Mouse (Mus musculus): ENCODE data around the gene Arfgef2.
A peak's percentile ranks its signal among the peaks of the same experiment; 100 is the strongest.

Gene Arfgef2

GRCm38 (mm10) chr2:166805250-166806172 is at the start of gene Arfgef2:
TSS of gene Arfgef2 (plus strand) at chr2:166805588.
- DNase-seq (ENCODE audit: low spot score in 2 of 2): peak; percentile 86 to 88

DNA sequence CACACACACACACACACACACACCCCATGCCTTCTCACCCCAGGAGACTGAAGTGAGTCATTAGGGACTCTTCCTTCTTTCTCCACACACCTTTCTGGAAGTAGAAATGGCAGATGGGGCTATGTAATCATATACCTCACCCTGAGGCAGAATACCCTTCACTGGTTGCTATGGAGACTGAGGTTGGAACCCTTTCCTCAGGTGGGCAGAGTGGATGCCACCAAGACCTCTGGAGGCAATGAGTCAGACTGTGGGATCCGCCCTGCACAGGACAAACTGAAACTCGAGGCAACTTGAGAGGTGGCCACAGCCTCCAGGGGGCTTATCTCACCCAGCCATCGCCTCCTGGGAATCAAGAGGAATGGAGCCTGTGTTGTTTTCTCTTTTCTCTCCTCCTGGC is 47.4 kb upstream of the Arfgef2 start:
- no peak for DNase-seq (ENCODE audit: low spot score in 2 of 2)

- no peak for DNase-seq (ENCODE audit: low spot score in 2 of 2)
Observed at GRCm38 (mm10) chr2:166764051-166764450, 41.3 kb upstream of the Arfgef2 start.

GRCm38 (mm10) chr2:166767591-166767990 is 37.8 kb upstream of the Arfgef2 start:
- DNase-seq (ENCODE audit: low spot score in 2 of 2): no peak

GRCm38 (mm10) chr2:166771396-166771795 is 34.0 kb upstream of the Arfgef2 start:
- peak; percentile 60 to 64 for DNase-seq (ENCODE audit: low spot score in 2 of 2)

DNA sequence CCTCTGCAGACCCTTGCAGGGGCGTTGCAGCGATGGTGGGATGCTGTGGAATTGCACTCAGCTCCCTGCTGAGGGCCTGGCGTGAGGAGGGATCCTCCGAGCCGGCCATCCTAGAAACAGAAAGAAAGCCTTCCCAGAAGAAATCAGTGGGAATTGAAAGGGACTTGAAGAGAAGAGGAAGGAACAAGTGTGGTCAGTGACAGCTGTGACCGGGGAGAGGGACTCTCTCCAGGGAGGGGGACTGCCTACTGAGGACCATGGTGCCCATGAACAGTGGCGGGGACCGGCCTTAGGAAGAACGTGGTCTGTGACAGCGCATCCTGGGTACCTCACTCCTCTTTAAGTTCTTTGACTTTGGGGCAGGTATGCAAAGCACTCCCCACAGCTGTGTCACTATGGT is 31.8 kb upstream of the Arfgef2 start:
- peak; percentile 6 to 36 for DNase-seq (ENCODE audit: low spot score in 2 of 2)

DNA sequence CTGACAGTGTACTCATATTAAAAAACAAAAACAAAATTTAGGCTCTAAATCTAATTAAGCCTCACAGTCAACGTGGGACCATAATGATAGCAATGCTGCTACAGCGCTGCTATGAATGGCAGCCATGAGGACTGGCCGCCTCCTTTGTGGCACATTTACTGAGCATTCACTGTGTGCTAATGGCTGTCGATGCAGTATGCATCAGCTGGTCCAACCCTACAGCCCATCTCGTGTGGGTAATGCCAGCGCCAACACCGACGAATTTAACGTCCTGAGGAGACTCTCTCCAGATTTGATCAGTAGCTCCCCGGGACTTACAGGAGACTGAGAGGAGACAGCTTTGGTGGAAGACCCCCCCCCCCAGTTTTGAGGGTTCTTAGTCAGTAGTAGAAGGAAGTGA is 31.1 kb upstream of the Arfgef2 start:
- DNase-seq (ENCODE audit: low spot score in 2 of 2): no peak

DNA sequence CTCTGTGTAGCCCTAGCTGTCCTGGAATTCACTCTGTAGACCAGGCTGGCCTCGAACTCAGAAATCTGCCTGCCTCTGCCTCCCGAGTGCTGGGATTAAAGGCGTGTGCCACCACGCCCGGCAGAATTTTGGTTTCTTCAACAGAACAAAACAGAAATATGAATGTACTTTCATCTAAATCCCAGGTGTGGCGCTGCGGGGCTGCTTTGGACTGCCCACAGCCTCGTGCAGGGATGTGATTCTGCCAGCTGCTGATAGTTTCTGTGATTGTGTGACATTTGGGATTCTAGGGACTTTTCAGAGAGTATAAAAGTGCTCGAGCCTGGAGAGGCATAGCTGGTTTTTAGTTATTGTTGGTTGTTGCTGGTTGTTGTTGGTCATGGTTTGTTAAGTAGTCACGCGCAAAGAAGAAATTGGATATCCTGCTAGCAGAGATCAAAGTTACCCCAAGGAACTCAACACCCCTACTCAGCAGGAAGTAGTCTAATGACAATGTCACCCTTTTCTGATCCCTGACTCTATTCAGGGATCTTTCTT is 30.0 kb upstream of the Arfgef2 start:
- DNase-seq (ENCODE audit: low spot score in 2 of 2): no peak

GRCm38 (mm10) chr2:166776272-166776671 is 29.1 kb upstream of the Arfgef2 start:
- no peak for DNase-seq (ENCODE audit: low spot score in 2 of 2)

- DNase-seq (ENCODE audit: low spot score in 2 of 2): no peak
Observed at GRCm38 (mm10) chr2:166779956-166780355, 25.4 kb upstream of the Arfgef2 start.

DNA sequence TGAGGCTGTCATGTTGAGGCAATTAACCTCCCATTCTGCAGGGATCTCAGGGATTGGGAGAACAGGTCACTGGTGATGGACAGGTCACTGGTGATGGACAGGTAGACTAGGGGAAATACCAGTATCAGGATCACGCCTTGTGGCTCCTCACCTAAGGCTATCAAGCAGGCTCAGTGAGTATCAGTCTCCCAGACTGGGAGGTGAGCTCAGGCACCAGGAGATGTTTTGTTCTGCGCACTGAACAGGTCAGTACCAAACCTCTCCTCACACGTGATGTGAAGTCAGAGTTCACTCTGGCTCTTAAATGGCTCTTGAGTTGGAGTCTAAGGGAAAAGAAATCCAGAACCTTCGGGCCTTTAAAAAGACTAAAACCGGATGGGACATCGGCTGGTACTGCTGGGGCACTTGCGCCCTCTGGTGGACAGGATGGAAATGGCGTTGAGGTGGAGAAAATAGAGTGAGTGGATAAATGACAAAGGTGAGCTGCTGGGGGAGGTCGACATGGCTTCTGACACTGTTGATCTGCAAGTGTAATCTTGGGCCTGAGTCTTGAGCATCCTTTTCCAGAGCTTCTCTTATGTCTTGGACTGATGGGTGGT is 24.3 kb upstream of the Arfgef2 start:
- DNase-seq (ENCODE audit: low spot score in 2 of 2): peak; percentile 40 to 56

DNA sequence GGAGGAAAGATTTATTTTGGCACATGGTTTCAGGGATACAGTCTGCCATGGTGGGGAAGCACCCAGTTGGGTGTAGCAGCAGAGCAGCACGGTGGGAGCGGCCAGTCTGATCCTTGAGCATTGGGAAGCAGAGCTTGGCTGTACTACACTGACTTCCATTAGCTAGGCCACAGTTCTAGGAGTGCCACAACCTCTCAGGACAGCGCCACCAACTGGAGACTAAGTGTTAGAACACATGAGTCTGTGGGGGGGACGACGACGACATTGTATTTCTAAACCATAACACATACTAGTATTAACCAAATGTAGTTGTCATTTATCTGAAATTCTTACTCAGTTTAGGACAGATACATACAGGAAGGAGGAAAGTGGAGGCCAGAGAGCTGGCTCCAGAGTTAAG is 21.0 kb upstream of the Arfgef2 start:
- no peak for DNase-seq (ENCODE audit: low spot score in 2 of 2)

DNA sequence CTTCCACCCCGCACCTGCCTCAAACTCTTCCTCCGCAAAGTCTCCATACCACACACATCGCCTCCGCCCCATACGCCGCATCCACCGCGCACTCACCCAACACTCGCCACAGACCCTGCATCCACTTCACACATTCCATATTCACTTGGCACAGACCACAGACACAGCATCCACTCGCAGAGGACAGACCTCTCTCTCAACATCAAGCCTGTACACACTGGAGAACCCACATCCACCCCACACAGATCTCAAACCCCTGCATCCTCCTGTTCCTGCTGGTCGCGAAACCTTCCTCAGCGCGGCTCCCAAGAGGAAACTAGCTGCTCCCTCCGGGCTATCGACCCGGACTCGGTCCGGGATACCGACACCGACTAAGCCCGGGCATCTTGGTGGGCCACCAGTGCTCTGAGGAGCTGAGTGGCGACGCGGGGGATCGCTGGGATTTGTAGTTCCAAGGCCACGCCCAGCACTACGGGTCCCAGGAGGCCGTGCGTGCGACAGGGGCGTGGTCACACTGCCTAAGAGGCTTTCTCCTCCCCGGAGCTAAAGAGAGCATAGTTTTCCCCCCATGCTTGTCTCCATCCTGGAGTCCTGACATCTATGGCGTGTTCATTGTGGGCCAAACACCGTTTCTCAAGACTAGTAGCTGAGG is 18.9 kb upstream of the Arfgef2 start:
- peak; percentile 81 to 88 for DNase-seq (ENCODE audit: low spot score in 2 of 2)

- DNase-seq (ENCODE audit: low spot score in 2 of 2): no peak
Observed at GRCm38 (mm10) chr2:166791738-166792137, 13.7 kb upstream of the Arfgef2 start.

DNA sequence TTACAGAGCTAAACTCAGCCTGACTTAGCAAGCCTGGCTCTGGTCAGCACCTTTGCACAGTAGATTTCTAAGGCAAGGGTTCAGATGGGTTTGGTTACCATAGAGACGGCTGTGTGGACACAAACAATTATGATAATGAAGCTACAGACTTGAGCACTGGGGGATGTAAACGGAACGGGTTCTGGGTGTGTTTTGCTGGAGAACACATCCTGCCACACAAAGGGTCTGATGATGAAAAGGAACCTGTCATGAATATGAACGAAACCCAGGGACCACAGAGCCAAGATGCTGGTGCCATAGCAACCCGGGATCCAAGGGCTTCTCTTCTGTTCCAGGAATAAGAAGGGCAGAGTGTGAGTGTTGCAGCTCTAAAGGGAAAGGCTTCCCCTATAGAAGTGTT is 13.0 kb upstream of the Arfgef2 start, which contains the start of gene Trp53rkb:
TSS of gene Trp53rkb (plus strand) at position 177 of the 400 bp plus-strand sequence.
- no peak for DNase-seq (ENCODE audit: low spot score in 2 of 2)

GRCm38 (mm10) chr2:166793542-166794214 is 11.7 kb upstream of the Arfgef2 start:
- peak; percentile 69 to 85 for DNase-seq (ENCODE audit: low spot score in 2 of 2)

DNA sequence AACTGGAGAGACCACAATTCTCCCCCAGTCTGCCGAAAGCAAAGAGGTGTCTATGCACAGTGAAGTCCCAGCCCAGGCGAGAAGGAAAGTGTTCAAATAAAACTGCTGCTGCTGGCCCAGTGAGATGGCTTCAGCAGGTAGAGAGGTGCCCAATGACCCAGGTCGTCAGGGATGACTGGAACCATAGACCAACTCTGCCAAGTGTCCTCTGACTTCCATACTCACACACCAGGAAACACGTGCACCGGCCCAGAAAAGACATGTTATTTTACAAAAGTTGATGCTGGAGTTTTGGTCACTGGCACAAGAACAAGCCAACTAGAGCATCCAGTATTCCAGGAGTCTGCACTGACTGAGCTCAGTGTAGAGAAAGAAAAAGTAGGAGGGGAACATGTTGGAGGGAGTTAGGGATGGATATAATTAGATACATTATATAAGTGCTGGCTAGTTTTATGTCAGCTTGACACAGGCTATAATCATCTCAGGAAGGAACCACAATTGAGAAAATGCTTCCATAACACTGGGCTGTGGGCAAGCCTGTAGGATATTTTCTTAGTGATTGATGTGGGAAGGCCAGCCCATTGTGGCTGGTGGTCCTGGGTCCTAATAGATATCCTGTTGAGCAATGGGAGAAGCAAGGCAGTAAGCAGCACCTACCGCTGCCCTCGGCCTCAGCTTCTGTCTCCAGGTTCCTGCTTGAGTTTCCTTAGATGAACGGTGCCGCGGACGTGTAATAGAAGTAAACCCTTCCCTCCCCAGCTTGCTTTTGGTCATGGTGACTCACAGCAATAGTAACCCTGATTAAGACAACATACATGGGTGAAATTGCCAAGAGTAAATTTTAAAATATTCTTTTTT is 5.5 kb upstream of the Arfgef2 start:
- DNase-seq (ENCODE audit: low spot score in 2 of 2): no peak

DNA sequence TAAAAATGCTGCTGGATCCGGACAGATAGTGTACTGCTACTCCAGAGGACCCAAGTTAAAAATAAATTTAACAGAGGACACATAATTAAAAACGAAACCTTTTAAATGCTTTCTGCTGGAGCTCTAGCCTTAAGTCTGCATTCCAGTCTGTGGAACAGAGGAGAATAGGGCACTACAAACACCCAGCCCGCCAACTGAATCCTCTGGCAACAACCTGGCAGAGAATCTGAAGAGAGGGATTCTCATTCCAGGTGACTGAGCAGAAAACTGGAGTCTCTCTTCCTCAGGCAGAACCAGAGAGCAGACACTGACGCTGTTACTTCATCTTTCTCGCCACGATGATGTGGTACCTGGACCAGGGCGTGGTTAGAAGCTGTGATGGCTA is 4.9 kb upstream of the Arfgef2 start:
- DNase-seq (ENCODE audit: low spot score in 2 of 2): no peak

DNA sequence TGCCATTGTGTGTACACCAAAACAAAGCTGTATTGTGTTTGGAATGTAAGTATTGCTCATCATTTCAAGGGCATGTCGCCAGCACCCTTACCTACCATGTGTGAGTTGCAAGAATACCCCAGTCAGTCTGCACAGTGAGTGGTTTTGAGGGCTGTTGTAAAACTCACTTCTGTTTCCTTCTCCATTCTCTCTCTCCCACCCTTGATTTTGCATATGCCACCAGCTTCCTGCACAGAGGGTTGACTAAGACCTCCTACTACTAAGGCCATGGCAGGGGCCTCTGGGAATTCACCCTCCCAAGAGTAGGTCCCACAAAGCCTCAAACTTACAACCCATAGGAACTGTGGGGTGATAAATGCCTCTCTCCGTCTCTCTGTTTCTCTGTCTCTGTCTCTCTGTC is 4.0 kb upstream of the Arfgef2 start:
- DNase-seq (ENCODE audit: low spot score in 2 of 2): no peak

- DNase-seq (ENCODE audit: low spot score in 2 of 2): no peak
Observed at GRCm38 (mm10) chr2:166803298-166803697, 2.1 kb upstream of the Arfgef2 start.

All from heart, adult 9 months (tissue).